Mouse (Mus musculus) small intestine, adult 2 months (tissue): ENCODE measurements at regions not wholly inside any gene's neighbourhood (a gene's known extent, or its start where the extent isn't known, plus 50 kb on each side); places are given as distances from the start of the nearest gene placed in this dataset.

Source experiments
- CTCF ChIP-seq: fragments of 200-500 bp; IDR thresholded peaks from 2 replicates; pipeline ENCODE4 v1.5.1; 2012; ENCODE audit warnings: low read depth, mild to moderate bottlenecking, control low read depth, inconsistent platforms, low read length, moderate library complexity, mixed read lengths; ENCODE audit not compliant: insufficient replicate concordance, insufficient read length; ENCODE audit errors: extremely low read depth
- POLR2A ChIP-seq: fragments of 200-500 bp; IDR thresholded peaks from 2 replicates; pipeline ENCODE4 v1.6.1; 2012; ENCODE audit warnings: low read depth, mild to moderate bottlenecking, control low read depth, inconsistent platforms, low read length, moderate library complexity

DNA sequence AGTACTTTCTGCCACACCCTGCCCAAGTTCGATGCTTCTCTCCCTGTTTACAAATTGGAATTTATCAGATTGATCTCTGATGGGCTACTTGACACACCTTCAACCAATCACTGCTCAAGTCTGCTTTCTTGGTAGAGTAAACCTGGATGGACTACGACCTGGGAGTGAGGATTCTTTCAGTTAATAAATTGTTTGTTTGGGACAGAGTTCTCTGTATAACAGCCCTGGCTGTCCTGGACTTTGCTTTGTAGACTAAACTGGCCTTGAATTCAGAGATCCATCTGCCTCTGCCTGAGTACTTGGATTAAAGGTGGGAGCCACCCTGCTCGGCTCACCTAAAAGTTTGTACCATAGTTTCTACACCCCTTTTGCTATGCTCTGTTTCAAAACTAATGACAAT, 52.9 kb upstream of the Ccdc160 start:
- TF ChIP-seq CTCF (no peak), POLR2A (no peak)
